Mouse (Mus musculus): ENCODE measurements around the gene Stox1. TPM values are rescaled to one million over a fixed set of nuclear protein-coding genes. Genes with fewer than 3 reads are reported as not detected.
A peak's percentile ranks its signal among the peaks of the same experiment; 100 is the strongest.
"Not testable (repeated sequence)": the region's sequence is repeated elsewhere in the genome, so short reads cannot be mapped to it uniquely, and the experiment has no call there.

Gene Stox1
- 0.64 and 1.4 TPM in 2 replicates for polyA plus RNA-seq (2014; fragmentation: Nextera tagmentation; extraction: Ambion mirVana)

DNA sequence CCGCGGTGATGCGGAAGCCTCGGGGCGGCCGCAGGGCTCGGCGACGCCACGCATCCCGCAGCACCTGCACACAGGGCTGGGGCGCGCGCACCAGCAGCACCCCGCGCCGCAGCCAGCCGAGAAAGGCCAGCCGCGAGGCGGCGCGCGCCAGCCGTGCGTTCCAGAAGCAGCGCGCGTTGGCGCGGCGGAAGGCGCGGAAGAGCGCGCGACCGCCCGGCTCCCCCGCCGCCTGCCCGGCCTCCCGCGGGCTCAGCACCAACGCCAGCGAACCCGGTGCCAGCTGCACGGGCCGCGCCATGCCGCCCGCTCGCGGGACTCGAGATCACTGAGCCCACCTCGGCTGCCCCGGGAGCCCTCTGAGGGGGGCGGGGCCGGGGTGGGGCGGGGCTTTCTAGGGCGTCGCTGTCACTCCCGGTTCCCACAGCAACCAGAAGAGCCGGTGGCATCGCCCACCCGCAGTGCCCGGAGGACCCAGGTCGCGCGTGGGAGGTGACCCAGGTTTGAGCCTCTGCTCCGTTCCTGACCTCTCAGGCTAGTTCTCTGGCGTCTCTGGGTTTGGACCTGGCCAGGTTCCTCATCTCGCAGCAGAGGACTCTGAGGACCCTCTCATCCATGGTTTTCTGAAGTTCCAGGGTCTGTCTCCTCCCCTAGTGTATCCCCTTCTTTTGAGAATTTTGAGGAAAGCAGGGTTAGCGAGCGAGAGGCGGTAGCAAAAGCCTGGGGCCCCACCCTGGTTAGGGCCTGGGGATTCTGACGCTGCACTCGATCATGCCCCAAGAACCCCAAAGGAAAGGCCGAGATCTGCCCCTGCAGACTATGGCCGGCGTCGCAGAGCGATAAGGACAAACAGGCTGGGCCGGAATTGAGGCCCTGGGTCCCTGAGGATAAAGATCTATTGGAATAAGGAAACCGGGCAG is at the start of gene Stox1:
TSS of gene Stox1 (minus strand) at position 358 of the 917 bp plus-strand sequence.
- peak; percentile 72 for DNase-seq (ENCODE audit: low spot score)
- Histone ChIP-seq H3K9ac (ENCODE audit: low read length) (peak within 1 kb of the TSS; percentile 66), H3K36me3 (ENCODE audit: control insufficient read depth, insufficient read depth, low read length) (no peaks in the 10 kb centered on the region), H3K27me3 (ENCODE audit: control insufficient read depth, insufficient read depth, low read length) (0 out of 2 replicates have a peak, but pooled peaks cover 6% of the 10 kb centered on the region), H3K27ac (replicated peaks; ENCODE audit: low read depth, low read length) (no peak within 1 kb of the TSS), H3K4me1 (ENCODE audit: control insufficient read depth, insufficient read depth, low read length) (no peaks in the 10 kb centered on the region), H3K4me2 (ENCODE audit: low read depth, severe bottlenecking) (peak within 1 kb of the TSS; percentile 92), H3K4me3 (ENCODE audit: low read depth, low read length) (peak within 1 kb of the TSS; percentile 72), H3K9me3 (ENCODE audit: control insufficient read depth, low read length) (no peaks in the 10 kb centered on the region)
- 2% methylated on average over 72 of the region's 85 CpGs for WGBS
- ATAC-seq (ENCODE audit: insufficient number of reproducible peaks, low FRiP score, low TSS enrichment, low read depth): peak; percentile 75

DNA sequence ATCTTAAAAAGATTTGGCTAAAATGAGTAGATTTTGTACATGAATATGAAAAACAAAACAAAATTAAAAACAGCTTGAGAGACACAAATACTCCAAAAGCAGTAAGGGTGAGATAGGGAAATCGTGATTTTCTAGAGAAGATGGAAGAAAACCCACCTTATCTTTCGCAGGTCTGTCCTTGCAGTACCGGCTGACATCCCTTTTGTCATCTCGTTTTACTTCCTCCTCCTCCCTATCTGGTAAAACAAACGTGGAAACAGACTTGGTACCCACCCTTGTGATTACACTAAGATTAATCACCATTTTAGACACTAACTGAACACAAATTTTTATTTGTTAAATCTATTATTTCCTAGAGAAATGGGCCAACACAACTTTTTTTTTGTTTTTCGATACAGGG is 24.9 kb upstream of the Stox1 start:
- Histone ChIP-seq H3K4me1 (ENCODE audit: control insufficient read depth, insufficient read depth, low read length) (no peaks in the 10 kb centered on the region), H3K36me3 (ENCODE audit: control insufficient read depth, insufficient read depth, low read length) (peaks cover 38% of the 10 kb centered on the region), H3K9ac (ENCODE audit: low read length) (no peak overlapping the region), H3K9me3 (ENCODE audit: control insufficient read depth, low read length) (no peaks in the 10 kb centered on the region), H3K27me3 (ENCODE audit: control insufficient read depth, insufficient read depth, low read length) (no peaks in the 10 kb centered on the region), H3K4me2 (ENCODE audit: low read depth, severe bottlenecking) (no peak overlapping the region), H3K27ac (replicated peaks; ENCODE audit: low read depth, low read length) (no peak overlapping the region), H3K4me3 (ENCODE audit: low read depth, low read length) (no peak overlapping the region)
- WGBS: 84% methylated on average over 6 of the region's 6 CpGs
- DNase-seq (ENCODE audit: low spot score) (no peak), ATAC-seq (ENCODE audit: insufficient number of reproducible peaks, low FRiP score, low TSS enrichment, low read depth) (no peak)

DNA sequence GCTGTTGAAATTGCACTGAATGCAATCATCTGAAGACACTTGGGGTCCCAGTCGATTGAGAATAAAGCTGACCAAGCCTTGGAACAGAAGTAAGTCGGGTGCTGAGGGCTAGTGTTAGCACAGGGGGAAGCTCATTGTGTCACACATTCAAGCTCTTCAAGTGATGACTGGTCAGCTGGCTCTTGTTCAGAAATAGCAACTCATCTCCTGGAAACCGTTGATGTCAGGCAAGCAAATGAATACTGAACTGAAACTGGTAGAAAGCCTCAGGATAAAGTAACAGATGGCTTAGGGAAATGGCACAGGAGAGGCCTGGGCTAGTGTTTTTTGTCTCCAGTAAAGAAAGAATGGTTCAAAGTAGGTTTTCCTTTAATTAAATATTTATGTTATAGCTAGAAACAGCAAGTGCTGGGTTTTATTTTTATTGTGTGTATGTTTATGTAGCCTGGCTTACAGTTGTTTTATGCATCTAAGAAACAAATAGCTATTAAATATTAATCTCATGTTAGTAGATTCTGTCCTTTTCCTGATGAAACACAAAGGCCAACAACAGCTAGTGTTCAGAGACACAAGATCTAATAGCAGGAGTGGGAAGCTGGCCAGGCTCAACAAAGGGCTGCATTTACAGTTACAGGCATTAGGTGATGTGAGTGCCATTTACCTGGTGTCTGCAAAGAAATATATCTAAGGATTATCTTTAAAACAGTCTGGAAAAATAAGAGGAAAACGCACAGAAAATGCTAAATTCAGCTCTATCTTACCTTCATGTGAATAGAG is 14.2 kb upstream of the Stox1 start:
- Histone ChIP-seq H3K4me1 (ENCODE audit: control insufficient read depth, insufficient read depth, low read length) (no peaks in the 10 kb centered on the region), H3K4me3 (ENCODE audit: low read depth, low read length) (no peak overlapping the region), H3K27me3 (ENCODE audit: control insufficient read depth, insufficient read depth, low read length) (no peaks in the 10 kb centered on the region), H3K36me3 (ENCODE audit: control insufficient read depth, insufficient read depth, low read length) (peaks cover 20% of the 10 kb centered on the region), H3K9ac (ENCODE audit: low read length) (no peak overlapping the region), H3K9me3 (ENCODE audit: control insufficient read depth, low read length) (no peaks in the 10 kb centered on the region), H3K4me2 (ENCODE audit: low read depth, severe bottlenecking) (no peak overlapping the region), H3K27ac (replicated peaks; ENCODE audit: low read depth, low read length) (no peak overlapping the region)
- ATAC-seq (ENCODE audit: insufficient number of reproducible peaks, low FRiP score, low TSS enrichment, low read depth): no peak
- no peak for DNase-seq (ENCODE audit: low spot score)
- 89% methylated on average over 4 of the region's 4 CpGs for WGBS

GRCm38 (mm10) chr10:62736965-62737688 is 11.2 kb upstream of the Stox1 start:
- DNase-seq (ENCODE audit: low spot score): no peak
- Histone ChIP-seq H3K4me2 (ENCODE audit: low read depth, severe bottlenecking) (no peak overlapping the region), H3K27ac (replicated peaks; ENCODE audit: low read depth, low read length) (no peak overlapping the region), H3K9me3 (ENCODE audit: control insufficient read depth, low read length) (no peaks in the 10 kb centered on the region), H3K36me3 (ENCODE audit: control insufficient read depth, insufficient read depth, low read length) (peaks cover 5% of the 10 kb centered on the region; the same call in 1 of the 2 replicates), H3K4me3 (ENCODE audit: low read depth, low read length) (no peak overlapping the region), H3K4me1 (ENCODE audit: control insufficient read depth, insufficient read depth, low read length) (no peaks in the 10 kb centered on the region), H3K9ac (ENCODE audit: low read length) (no peak overlapping the region), H3K27me3 (ENCODE audit: control insufficient read depth, insufficient read depth, low read length) (no peaks in the 10 kb centered on the region)
- WGBS: 44% methylated on average over 4 of the region's 4 CpGs
- ATAC-seq (ENCODE audit: insufficient number of reproducible peaks, low FRiP score, low TSS enrichment, low read depth): no peak

DNA sequence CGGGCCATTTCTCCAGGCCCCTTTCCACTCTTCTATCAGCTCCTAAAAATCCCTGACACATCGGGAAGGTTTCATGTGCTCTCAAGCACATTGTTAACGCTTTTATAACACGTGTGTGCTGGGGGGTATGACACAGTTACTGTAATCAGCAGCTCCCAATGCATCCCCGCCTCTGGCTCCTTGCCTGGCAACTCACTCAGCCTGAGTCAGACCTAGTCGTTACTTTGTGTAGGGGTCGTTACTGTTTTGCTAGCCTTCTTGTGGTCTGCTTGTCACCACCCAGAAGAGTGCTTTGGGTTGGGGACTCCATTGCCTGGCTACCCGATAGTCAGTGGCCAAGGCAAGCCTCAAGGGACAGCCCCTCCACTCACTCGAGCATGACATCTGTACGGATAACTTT is 4.9 kb upstream of the Stox1 start:
- Histone ChIP-seq H3K36me3 (ENCODE audit: control insufficient read depth, insufficient read depth, low read length) (no peaks in the 10 kb centered on the region), H3K4me1 (ENCODE audit: control insufficient read depth, insufficient read depth, low read length) (no peaks in the 10 kb centered on the region), H3K27me3 (ENCODE audit: control insufficient read depth, insufficient read depth, low read length) (no peaks in the 10 kb centered on the region), H3K9ac (ENCODE audit: low read length) (no peak overlapping the region), H3K27ac (replicated peaks; ENCODE audit: low read depth, low read length) (no peak overlapping the region), H3K4me2 (ENCODE audit: low read depth, severe bottlenecking) (no peak overlapping the region), H3K9me3 (ENCODE audit: control insufficient read depth, low read length) (no peaks in the 10 kb centered on the region), H3K4me3 (ENCODE audit: low read depth, low read length) (no peak overlapping the region)
- WGBS: 72% methylated on average over 10 of the region's 10 CpGs
- ATAC-seq (ENCODE audit: insufficient number of reproducible peaks, low FRiP score, low TSS enrichment, low read depth) (no peak), DNase-seq (ENCODE audit: low spot score) (no peak)

DNA sequence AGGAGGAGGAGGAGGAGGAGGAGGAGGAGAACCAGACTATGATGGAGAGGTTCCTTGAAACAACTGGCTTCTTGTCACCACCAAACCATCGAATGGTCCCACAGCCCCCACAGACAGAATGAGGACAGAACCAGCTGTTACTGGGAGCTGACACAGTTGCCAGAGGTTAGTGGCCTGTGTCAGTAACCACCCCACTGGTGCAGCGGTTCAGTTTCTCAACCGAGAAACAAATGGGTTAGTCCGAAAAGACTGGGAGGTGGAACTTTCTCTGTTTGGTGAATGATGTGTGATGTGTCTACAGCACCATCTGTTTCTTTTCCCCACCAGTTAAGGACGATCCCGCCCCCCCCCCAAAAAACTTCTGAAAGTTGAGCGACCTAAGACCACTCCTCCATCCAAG is 992 bp downstream of the Stox1 start:
- peak overlapping the region; percentile 92; the same call in 1 of the 2 replicates for H3K4me2 ChIP-seq (ENCODE audit: low read depth, severe bottlenecking)
- H3K27me3 ChIP-seq (ENCODE audit: control insufficient read depth, insufficient read depth, low read length): 0 out of 2 replicates have a peak, but pooled peaks cover 6% of the 10 kb centered on the region
- H3K27ac ChIP-seq (replicated peaks; ENCODE audit: low read depth, low read length): no peak overlapping the region
- no peak overlapping the region for H3K4me3 ChIP-seq (ENCODE audit: low read depth, low read length)
- no peaks in the 10 kb centered on the region for H3K36me3 ChIP-seq (ENCODE audit: control insufficient read depth, insufficient read depth, low read length)
- no peak overlapping the region for H3K9ac ChIP-seq (ENCODE audit: low read length)
- ATAC-seq (ENCODE audit: insufficient number of reproducible peaks, low FRiP score, low TSS enrichment, low read depth): no peak
- H3K9me3 ChIP-seq (ENCODE audit: control insufficient read depth, low read length): no peaks in the 10 kb centered on the region
- no peak for DNase-seq (ENCODE audit: low spot score)
- 13% methylated on average over 7 of the region's 7 CpGs for WGBS
- H3K4me1 ChIP-seq (ENCODE audit: control insufficient read depth, insufficient read depth, low read length): no peaks in the 10 kb centered on the region

DNA sequence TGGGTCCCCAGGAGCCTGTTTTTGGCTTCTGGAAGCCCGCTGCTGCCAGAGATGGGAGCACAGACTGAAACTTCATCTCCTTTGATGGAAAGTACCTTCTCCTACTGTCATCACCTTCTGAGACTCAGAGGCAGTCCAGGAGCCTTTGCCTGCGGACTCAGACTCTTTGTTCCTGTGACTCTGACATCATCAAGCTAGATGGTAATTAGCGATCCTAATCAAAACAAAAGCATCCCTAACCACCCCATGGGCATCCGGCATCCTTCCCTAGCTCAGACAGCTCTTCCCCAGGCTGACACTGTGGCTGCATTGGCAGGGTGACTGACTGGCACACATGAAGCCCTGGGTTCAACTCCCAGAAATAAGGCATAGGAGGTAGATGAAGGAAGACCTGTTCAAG is 3.2 kb downstream of the Stox1 start:
- H3K9ac ChIP-seq (ENCODE audit: low read length): no peak overlapping the region
- no peak overlapping the region for H3K27ac ChIP-seq (replicated peaks; ENCODE audit: low read depth, low read length)
- DNase-seq (ENCODE audit: low spot score) (no peak), ATAC-seq (ENCODE audit: insufficient number of reproducible peaks, low FRiP score, low TSS enrichment, low read depth) (no peak)
- H3K27me3 ChIP-seq (ENCODE audit: control insufficient read depth, insufficient read depth, low read length): 0 out of 2 replicates have a peak, but pooled peaks cover 6% of the 10 kb centered on the region
- H3K9me3 ChIP-seq (ENCODE audit: control insufficient read depth, low read length): no peaks in the 10 kb centered on the region
- no peaks in the 10 kb centered on the region for H3K36me3 ChIP-seq (ENCODE audit: control insufficient read depth, insufficient read depth, low read length)
- H3K4me1 ChIP-seq (ENCODE audit: control insufficient read depth, insufficient read depth, low read length): no peaks in the 10 kb centered on the region
- 21% methylated on average over 4 of the region's 4 CpGs for WGBS
- no peak overlapping the region for H3K4me2 ChIP-seq (ENCODE audit: low read depth, severe bottlenecking)
- H3K4me3 ChIP-seq (ENCODE audit: low read depth, low read length): no peak overlapping the region

- H3K36me3 ChIP-seq (ENCODE audit: control insufficient read depth, insufficient read depth, low read length); H3K9me3 ChIP-seq (ENCODE audit: control insufficient read depth, low read length); H3K4me1 ChIP-seq (ENCODE audit: control insufficient read depth, insufficient read depth, low read length); H3K4me3 ChIP-seq (ENCODE audit: low read depth, low read length); H3K4me2 ChIP-seq (ENCODE audit: low read depth, severe bottlenecking); H3K27me3 ChIP-seq (ENCODE audit: control insufficient read depth, insufficient read depth, low read length); ATAC-seq (ENCODE audit: insufficient number of reproducible peaks, low FRiP score, low TSS enrichment, low read depth); H3K9ac ChIP-seq (ENCODE audit: low read length); DNase-seq (ENCODE audit: low spot score); H3K27ac ChIP-seq (replicated peaks; ENCODE audit: low read depth, low read length): not testable (repeated sequence)
- 92% methylated on average over 7 of the region's 8 CpGs for WGBS
Measured at GRCm38 (mm10) chr10:62720574-62720973, 5.4 kb downstream of the Stox1 start.
